Mouse (Mus musculus): Measurements from ENCODE around the gene Tmem218.

Tmem218 gene

GRCm38 (mm10) chr9:37232201-37233195, 24.5 kb downstream of the Tmem218 start:
- no peak for DNase-seq (ENCODE audit: low spot score)

- no peak for DNase-seq (ENCODE audit: low spot score)
Observed at GRCm38 (mm10) chr9:37235951-37236737, 28.1 kb downstream of the Tmem218 start.

DNA sequence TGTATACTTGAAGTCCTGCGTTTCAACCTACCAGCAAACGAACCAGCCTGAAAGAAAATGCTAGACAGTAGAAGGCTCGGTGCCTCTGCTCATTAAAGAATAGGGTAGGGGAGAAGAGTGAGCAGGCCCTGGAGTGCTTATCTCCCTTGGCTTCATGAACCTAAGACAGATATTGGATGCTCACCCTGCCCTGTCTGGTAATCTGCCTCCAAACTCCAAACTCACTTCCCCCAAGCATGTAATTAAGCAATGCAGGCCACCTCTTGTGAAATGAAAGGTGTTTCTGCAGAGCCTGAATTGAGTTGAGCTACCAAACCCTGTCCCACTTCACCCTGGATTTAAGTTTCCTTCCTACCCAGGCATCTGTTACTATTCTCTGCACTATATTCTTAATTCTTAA, 34.7 kb downstream of the Tmem218 start:
- DNase-seq (ENCODE audit: low spot score), result no peak

DNA sequence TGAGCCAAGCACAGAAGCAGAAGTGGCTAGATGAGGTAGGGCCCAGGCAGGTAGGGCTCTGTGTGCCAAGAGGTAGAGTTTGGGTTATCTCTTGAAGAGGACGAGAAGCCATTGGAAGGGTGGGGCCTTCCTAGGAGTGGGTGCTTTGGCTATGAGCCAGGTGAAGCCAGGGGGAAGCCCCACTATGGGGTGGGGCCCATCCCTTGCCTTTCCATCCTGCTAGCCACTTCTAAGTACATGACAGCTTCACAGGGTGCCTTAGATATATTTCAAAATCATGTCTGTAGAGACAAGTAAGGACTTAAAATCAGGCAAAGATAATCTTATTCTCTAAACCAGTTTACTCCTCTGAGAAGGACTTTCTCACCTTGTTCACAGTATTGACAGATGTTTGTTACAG, 36.6 kb downstream of the Tmem218 start:
- DNase-seq (ENCODE audit: low spot score), result no peak

- no peak for DNase-seq (ENCODE audit: low spot score)
Observed at GRCm38 (mm10) chr9:37245404-37245803, 37.4 kb downstream of the Tmem218 start.

GRCm38 (mm10) chr9:37245810-37246209, 37.8 kb downstream of the Tmem218 start:
- DNase-seq (ENCODE audit: low spot score), result no peak

DNA sequence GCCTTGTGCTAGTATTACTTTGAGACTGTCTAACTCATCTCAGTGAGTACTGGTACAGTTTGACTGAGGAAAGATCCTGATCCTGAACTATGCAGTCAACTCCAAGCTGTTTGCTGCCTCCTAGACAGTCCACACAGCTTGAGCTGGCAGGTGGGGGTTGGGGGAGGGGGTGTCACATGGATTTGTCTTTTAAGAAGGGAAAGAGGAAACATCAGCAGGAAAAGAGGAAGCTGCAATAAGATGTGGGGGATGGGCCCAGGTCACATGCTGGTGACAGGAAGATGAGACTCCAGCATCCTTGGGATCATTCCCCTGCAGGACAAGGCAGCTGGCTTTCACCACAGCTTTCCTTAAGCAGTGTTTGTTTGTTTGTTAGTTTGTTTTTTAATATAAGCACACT, 39.4 kb downstream of the Tmem218 start:
- no peak for DNase-seq (ENCODE audit: low spot score)

GRCm38 (mm10) chr9:37248381-37248906, 40.4 kb downstream of the Tmem218 start:
- DNase-seq (ENCODE audit: low spot score), result no peak

DNA sequence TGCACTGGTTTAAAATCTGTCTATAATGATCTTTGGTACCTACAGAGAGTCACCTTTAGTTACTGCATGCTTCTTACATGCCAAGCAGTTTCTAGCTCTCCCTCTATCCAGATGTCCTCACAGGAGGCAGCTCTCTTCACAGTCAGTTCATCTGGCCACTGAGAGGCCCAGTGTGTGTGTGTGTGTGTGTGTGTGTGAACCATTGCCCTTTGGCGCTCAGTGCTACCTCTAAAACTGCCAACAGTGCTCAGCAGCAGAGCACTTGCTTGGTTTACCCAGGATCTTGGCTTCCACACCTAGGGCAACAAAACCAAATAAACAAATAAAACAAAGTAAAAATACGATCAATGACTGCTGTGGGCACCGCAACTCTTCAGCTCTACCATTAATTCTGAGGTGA, 42.0 kb downstream of the Tmem218 start:
- no peak for DNase-seq (ENCODE audit: low spot score)

GRCm38 (mm10) chr9:37250631-37251030, 42.6 kb downstream of the Tmem218 start:
- no peak for DNase-seq (ENCODE audit: low spot score)

- no peak for DNase-seq (ENCODE audit: low spot score)
Observed at GRCm38 (mm10) chr9:37254531-37255110, 46.6 kb downstream of the Tmem218 start.

- peak; percentile 61 for DNase-seq (ENCODE audit: low spot score)
Observed at GRCm38 (mm10) chr9:37255149-37255888, 47.3 kb downstream of the Tmem218 start, which contains the start of gene Slc37a2. TSS of gene Slc37a2 (minus strand) at chr9:37255738.

- DNase-seq (ENCODE audit: low spot score), result peak; percentile 60
Observed at GRCm38 (mm10) chr9:37255889-37256225, 47.8 kb downstream of the Tmem218 start.

GRCm38 (mm10) chr9:37266622-37267021, 58.6 kb downstream of the Tmem218 start:
- DNase-seq (ENCODE audit: low spot score), result no peak
